In genomic region chr6:143361149-143361725, GRCm38 (mm10) we compare ENCODE assay signal across 18 mouse cellular contexts.
DNase-seq lines count a peak whose midpoint lies in the region; ATAC-seq and TF ChIP-seq lines count a peak whose summit lies in the region.
"Had no signal": no experiment of that assay in that cellular context is flagged by ENCODE, and none has a peak within 500 bp of the region (broad histone marks: within the 10 kb centered on the region; RNA-seq: fewer than 3 reads in every experiment).

No protein-coding gene starts in this region.

- no peak for ATAC-seq in lung, embryonic 14.5 days (ENCODE audit: insufficient read depth)
- ATAC-seq in midbrain, embryonic 13.5 days: no peak
- ATAC-seq: intestine, embryonic 16.5 days; Patski had no signal

- no peak overlapping the region for H3K4me2 ChIP-seq in lung, embryonic 14.5 days
- H3K4me2 ChIP-seq in midbrain, embryonic 13.5 days (replicated peaks): no peak overlapping the region
- H3K4me2 ChIP-seq: heart, embryonic 11.5 days; stomach, embryonic 15.5 days had no signal

- no peaks in the 10 kb centered on the region for H3K27me3 ChIP-seq in lung, embryonic 14.5 days (ENCODE audit: insufficient read depth, low read length)
- H3K27me3 ChIP-seq in midbrain, embryonic 13.5 days: no peaks in the 10 kb centered on the region
- H3K27me3 ChIP-seq: Patski; stomach, embryonic 15.5 days had no signal

- TF ChIP-seq CTCF in lung, embryonic 14.5 days (IDR thresholded peaks at IDR 0.05; ENCODE audit: low read depth): no peak
- no peak for TF ChIP-seq CTCF in lung, adult 2 months (IDR thresholded peaks at IDR 0.05; ENCODE audit: insufficient read depth, low read length)
- no peak for TF ChIP-seq CTCF in bone marrow macrophage, adult 2 months (IDR thresholded peaks at IDR 0.05; ENCODE audit: low read depth, low read length)

- DNase-seq in lung, embryonic 14.5 days: peak; percentile 65
- no peak for DNase-seq in lung, adult 2 months
- peak; percentile 31 for DNase-seq in lung, postnatal 36 days
- DNase-seq in gastrocnemius, postnatal 25 days: no peak
- no peak for DNase-seq in heart, postnatal 36 days
- DNase-seq: cerebellum, adult 18-20 months; gastrocnemius, postnatal 14 days; right cerebral cortex, adult 18-20 months; spleen, adult 18-20 months; thymus, postnatal 25 days had no signal

- H3K4me1 ChIP-seq in lung, embryonic 14.5 days (ENCODE audit: insufficient read depth): no peaks in the 10 kb centered on the region
- H3K4me1 ChIP-seq in lung, adult 2 months (ENCODE audit: control insufficient read depth, insufficient read depth, low read length): peaks cover 4% of the 10 kb centered on the region; the same call in 1 of the 2 replicates
- peaks cover 14% of the 10 kb centered on the region for H3K4me1 ChIP-seq in bone marrow macrophage, adult 2 months (ENCODE audit: control insufficient read depth, insufficient read depth, low read length)
- peaks cover 7% of the 10 kb centered on the region; the same call in 1 of the 2 replicates for H3K4me1 ChIP-seq in midbrain, embryonic 13.5 days (replicated peaks)
- H3K4me1 ChIP-seq: stomach, embryonic 15.5 days had no signal

- no peaks in the 10 kb centered on the region for H3K36me3 ChIP-seq in lung, embryonic 14.5 days (ENCODE audit: insufficient read depth)
- no peaks in the 10 kb centered on the region for H3K36me3 ChIP-seq in midbrain, embryonic 13.5 days
- H3K36me3 ChIP-seq: forebrain, embryonic 10.5 days; stomach, embryonic 15.5 days had no signal

- WGBS in lung, embryonic 14.5 days: 45% methylated on average over 5 of the region's 5 CpGs
- 22% methylated on average over 5 of the region's 5 CpGs for WGBS in lung, adult 2 months
- 84% methylated on average over 5 of the region's 5 CpGs for WGBS in midbrain, embryonic 13.5 days

- intact Hi-C loops in heart, postnatal 36 days (cut with DNase I): no loop called here

- no peak overlapping the region for H3K4me3 ChIP-seq in lung, embryonic 14.5 days (ENCODE audit: low read depth, low read length)
- no peak overlapping the region for H3K4me3 ChIP-seq in lung, adult 2 months (replicated peaks; ENCODE audit: extremely low read depth, low read depth, low read length)
- H3K4me3 ChIP-seq in bone marrow macrophage, adult 2 months (ENCODE audit: insufficient read depth, low read length): no peak overlapping the region
- H3K4me3 ChIP-seq in midbrain, embryonic 13.5 days (replicated peaks): no peak overlapping the region
- H3K4me3 ChIP-seq: forebrain, embryonic 10.5 days; stomach, embryonic 15.5 days had no signal

- no peaks in the 10 kb centered on the region for H3K9me3 ChIP-seq in lung, embryonic 14.5 days (ENCODE audit: low read depth, low read length)
- H3K9me3 ChIP-seq in midbrain, embryonic 13.5 days: peaks cover 6% of the 10 kb centered on the region; the same call in 1 of the 2 replicates
- H3K9me3 ChIP-seq: stomach, embryonic 15.5 days had no signal

- H3K9ac ChIP-seq in lung, embryonic 14.5 days: no peak overlapping the region
- H3K9ac ChIP-seq in midbrain, embryonic 13.5 days (replicated peaks): no peak overlapping the region
- H3K9ac ChIP-seq: stomach, embryonic 15.5 days had no signal

- no peak overlapping the region for H3K27ac ChIP-seq in lung, embryonic 14.5 days (ENCODE audit: low read depth)
- H3K27ac ChIP-seq in bone marrow macrophage, adult 2 months (ENCODE audit: insufficient read depth, low read depth, low read length): peak overlapping the region; percentile 73
- no peak overlapping the region for H3K27ac ChIP-seq in midbrain, embryonic 13.5 days
- H3K27ac ChIP-seq: forebrain, embryonic 10.5 days; kidney, postnatal 0 days; stomach, embryonic 15.5 days had no signal

- TF ChIP-seq POLR2A in lung, adult 2 months (IDR thresholded peaks at IDR 0.05; ENCODE audit: borderline replicate concordance, extremely low read depth, low read depth, low read length): no peak
- no peak for TF ChIP-seq POLR2A in bone marrow macrophage, adult 2 months (IDR thresholded peaks at IDR 0.05; ENCODE audit: borderline replicate concordance, low read depth, low read length)

Comparison
In these comparisons a context has a peak if more than half of its experiments do, and no peak if none do; other contexts are left out.
1. DNase-seq: peak in lung, embryonic 14.5 days (single experiment) and lung, postnatal 36 days (single experiment); none in lung, adult 2 months (single experiment), gastrocnemius, postnatal 25 days (single experiment) and heart, postnatal 36 days (0 of 2).